Comparison of ENCODE assay signal across 24 mouse cellular contexts in genomic region chr17:4913001-4913400, GRCm38 (mm10).
A peak's percentile ranks its signal among the peaks of the same experiment; 100 is the strongest.
DNase-seq lines count a peak whose midpoint lies in the region; ATAC-seq lines count a peak whose summit lies in the region.
"Had no signal": no experiment of that assay in that cellular context is flagged by ENCODE, and none has a peak within 500 bp of the region (broad histone marks: within the 10 kb centered on the region; RNA-seq: fewer than 3 reads in every experiment).

No protein-coding gene starts in this region.

- no peak overlapping the region for H3K4me3 ChIP-seq in forebrain, embryonic 10.5 days
- H3K4me3 ChIP-seq in forebrain, embryonic 13.5 days = no peak overlapping the region
- no peak overlapping the region for H3K4me3 ChIP-seq in limb, embryonic 11.5 days (ENCODE audit: low read depth, low read length)
- H3K4me3 ChIP-seq in limb, embryonic 10.5 days = no peak overlapping the region
- H3K4me3 ChIP-seq: embryonic facial prominence, embryonic 10.5 days; embryonic facial prominence, embryonic 12.5 days; forebrain, embryonic 12.5 days; forebrain, embryonic 15.5 days had no signal

- no peak overlapping the region for H3K9ac ChIP-seq in forebrain, embryonic 13.5 days
- H3K9ac ChIP-seq in limb, embryonic 11.5 days (ENCODE audit: low read length) = no peak overlapping the region
- H3K9ac ChIP-seq: embryonic facial prominence, embryonic 12.5 days; forebrain, embryonic 12.5 days; forebrain, embryonic 15.5 days had no signal

- H3K9me3 ChIP-seq in forebrain, embryonic 10.5 days = no peaks in the 10 kb centered on the region
- H3K9me3 ChIP-seq in forebrain, embryonic 13.5 days (replicated peaks) = no peaks in the 10 kb centered on the region
- no peaks in the 10 kb centered on the region for H3K9me3 ChIP-seq in limb, embryonic 11.5 days (ENCODE audit: control insufficient read depth, low read length)
- H3K9me3 ChIP-seq in limb, embryonic 10.5 days (replicated peaks) = no peaks in the 10 kb centered on the region
- H3K9me3 ChIP-seq: embryonic facial prominence, embryonic 10.5 days; embryonic facial prominence, embryonic 12.5 days; forebrain, embryonic 12.5 days; forebrain, embryonic 15.5 days; G1E had no signal

- H3K27me3 ChIP-seq in forebrain, embryonic 10.5 days (ENCODE audit: poor library complexity, severe bottlenecking) = no peaks in the 10 kb centered on the region
- H3K27me3 ChIP-seq in forebrain, embryonic 13.5 days = no peaks in the 10 kb centered on the region
- H3K27me3 ChIP-seq in limb, embryonic 11.5 days (ENCODE audit: control insufficient read depth, insufficient read depth, low read length) = no peaks in the 10 kb centered on the region
- H3K27me3 ChIP-seq in limb, embryonic 10.5 days (ENCODE audit: low read depth, poor library complexity, severe bottlenecking) = no peaks in the 10 kb centered on the region
- no peaks in the 10 kb centered on the region for H3K27me3 ChIP-seq in splenic B cell, adult 2 months (ENCODE audit: control insufficient read depth, insufficient read depth, low read length, poor library complexity, severe bottlenecking)
- H3K27me3 ChIP-seq: embryonic facial prominence, embryonic 12.5 days; forebrain, embryonic 15.5 days; Patski had no signal

- ATAC-seq in forebrain, embryonic 13.5 days = no peak
- no peak for ATAC-seq in limb, embryonic 11.5 days (ENCODE audit: insufficient number of reproducible peaks, low FRiP score, low TSS enrichment, low read depth)
- ATAC-seq: activated CD4-positive, CD25-positive, alpha-beta regulatory T cell, adult 4 months; CD4-positive, CD25-positive, alpha-beta regulatory T cell, adult 4 months; forebrain, embryonic 15.5 days; Patski had no signal

- no peak overlapping the region for H3K4me2 ChIP-seq in forebrain, embryonic 13.5 days
- H3K4me2 ChIP-seq in limb, embryonic 11.5 days (ENCODE audit: low read depth, severe bottlenecking) = no peak overlapping the region
- H3K4me2 ChIP-seq: embryonic facial prominence, embryonic 12.5 days; forebrain, embryonic 12.5 days; forebrain, embryonic 15.5 days had no signal

- H3K36me3 ChIP-seq in forebrain, embryonic 10.5 days (replicated peaks) = no peaks in the 10 kb centered on the region
- no peaks in the 10 kb centered on the region for H3K36me3 ChIP-seq in forebrain, embryonic 13.5 days (ENCODE audit: poor library complexity, severe bottlenecking)
- no peaks in the 10 kb centered on the region for H3K36me3 ChIP-seq in limb, embryonic 11.5 days (ENCODE audit: control insufficient read depth, insufficient read depth, low read length)
- H3K36me3 ChIP-seq in limb, embryonic 10.5 days = no peaks in the 10 kb centered on the region
- no peaks in the 10 kb centered on the region for H3K36me3 ChIP-seq in splenic B cell, adult 2 months (ENCODE audit: control insufficient read depth, insufficient read depth, low read length, poor library complexity, severe bottlenecking)
- H3K36me3 ChIP-seq: embryonic facial prominence, embryonic 10.5 days; embryonic facial prominence, embryonic 12.5 days; forebrain, embryonic 12.5 days; forebrain, embryonic 15.5 days; G1E had no signal

- DNase-seq in forebrain, embryonic 10.5 days (ENCODE audit: extremely low spot score, low spot score) = peak; percentile 8
- peak; percentile 71 for DNase-seq in heart, adult 11 months
- no peak for DNase-seq in heart, adult 18-20 months
- peak; percentile 11 for DNase-seq in limb, embryonic 11.5 days (ENCODE audit: low spot score)
- no peak for DNase-seq in limb, embryonic 10.5 days (ENCODE audit: low spot score)
- DNase-seq in splenic B cell, adult 2 months (ENCODE audit: low read depth, low spot score) = peak; percentile 19
- DNase-seq: adrenal gland, adult 8-10 months; adrenal gland, postnatal 14 days; adrenal gland, postnatal 36 days; B cell, adult 2 months; cerebellum, adult 11-12 months; cerebellum, adult 2 months; cerebellum, adult 9-10 months; cerebellum, postnatal 10 days; cerebellum, postnatal 25 days had no signal

- H3K4me1 ChIP-seq in forebrain, embryonic 10.5 days = peaks cover 7% of the 10 kb centered on the region
- peaks cover 4% of the 10 kb centered on the region; the same call in 1 of the 2 replicates for H3K4me1 ChIP-seq in forebrain, embryonic 13.5 days
- no peaks in the 10 kb centered on the region for H3K4me1 ChIP-seq in limb, embryonic 11.5 days (ENCODE audit: control insufficient read depth, insufficient read depth, low read length)
- H3K4me1 ChIP-seq in limb, embryonic 10.5 days = no peaks in the 10 kb centered on the region
- H3K4me1 ChIP-seq: embryonic facial prominence, embryonic 12.5 days; forebrain, embryonic 12.5 days had no signal

- 82% methylated on average over 4 of the region's 4 CpGs for WGBS in forebrain, embryonic 10.5 days
- 86% methylated on average over 4 of the region's 4 CpGs for WGBS in forebrain, embryonic 13.5 days
- WGBS in limb, embryonic 11.5 days = 81% methylated on average over 4 of the region's 4 CpGs
- 81% methylated on average over 4 of the region's 4 CpGs for WGBS in limb, embryonic 10.5 days

- no peak overlapping the region for H3K27ac ChIP-seq in forebrain, embryonic 10.5 days
- no peak overlapping the region for H3K27ac ChIP-seq in forebrain, embryonic 13.5 days
- H3K27ac ChIP-seq in limb, embryonic 11.5 days (replicated peaks; ENCODE audit: low read depth, low read length) = no peak overlapping the region
- no peak overlapping the region for H3K27ac ChIP-seq in limb, embryonic 10.5 days
- H3K27ac ChIP-seq: embryonic facial prominence, embryonic 10.5 days; embryonic facial prominence, embryonic 12.5 days; forebrain, embryonic 12.5 days; forebrain, embryonic 15.5 days had no signal

Comparison
In these comparisons a context has a peak if more than half of its experiments do, and no peak if none do; other contexts are left out.
1. DNase-seq: peak in forebrain, embryonic 10.5 days (single experiment), heart, adult 11 months (single experiment), limb, embryonic 11.5 days (single experiment) and splenic B cell, adult 2 months (single experiment); none in heart, adult 18-20 months (0 of 2) and limb, embryonic 10.5 days (single experiment).